Mouse (Mus musculus) CH12.LX (cell line): Measurements from ENCODE around the gene Gm43951.

Experiments used
- BHLHE40 ChIP-seq: IDR thresholded peaks from 2 replicates; pipeline ENCODE4 v1.6.1; 2011; ENCODE audit warnings: mild to moderate bottlenecking, low read depth, low read length, improper control_type of control experiment
- CTCF ChIP-seq, 2 experiments: IDR thresholded peaks in 1 of 2; conservative IDR thresholded peaks in 1 of 2; 2 replicates each; pipeline ENCODE4 v1.5.1; 2011 to 2012; ENCODE audit warnings: low read depth in 2 of 2, low read length in 2 of 2, improper control_type of control experiment in 1 of 2, inconsistent platforms in 1 of 2, mild to moderate bottlenecking in 1 of 2, moderate library complexity in 1 of 2
- EP300 ChIP-seq: IDR thresholded peaks from 2 replicates; pipeline ENCODE4 v1.6.1; 2011; ENCODE audit warnings: low read length, improper control_type of control experiment
- ETS1 ChIP-seq: conservative IDR thresholded peaks from 2 replicates; pipeline ENCODE4 v1.6.1; 2012; ENCODE audit warnings: low read depth, mild to moderate bottlenecking, inconsistent platforms, low read length, improper control_type of control experiment, moderate library complexity
- NRF1 ChIP-seq: IDR thresholded peaks from 2 replicates; pipeline ENCODE4 v1.6.1; 2014; ENCODE audit warnings: low read depth, mild to moderate bottlenecking, inconsistent platforms, low read length, improper control_type of control experiment, moderate library complexity
- POLR2A ChIP-seq: IDR thresholded peaks from 2 replicates; pipeline ENCODE4 v1.6.1; 2011; ENCODE audit warnings: low read depth, mild to moderate bottlenecking, improper control_type of control experiment, low read length

DNA sequence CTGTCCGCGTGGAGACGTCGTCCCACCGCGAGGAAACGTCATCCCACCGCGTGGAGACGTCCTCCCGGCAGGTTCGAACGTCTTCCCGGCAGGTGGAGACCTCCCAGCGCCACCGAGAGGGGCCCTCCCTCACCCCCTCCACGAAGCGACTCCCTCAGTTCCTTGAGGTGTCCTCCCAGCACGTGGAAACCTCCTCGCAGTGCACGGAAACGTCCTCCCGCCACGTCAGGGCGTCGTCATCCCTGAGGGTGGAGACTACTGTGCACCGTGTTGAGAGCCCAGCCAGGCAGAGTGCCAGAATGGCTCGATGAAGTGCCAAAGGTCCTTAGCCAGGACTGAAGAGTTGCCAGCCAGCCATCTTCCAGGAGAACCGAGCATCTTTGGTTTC lies 8.8 kb upstream of the Gm43951 start, which contains the start of gene Med31:
- TF ChIP-seq EP300: no peak
- no peak for TF ChIP-seq CTCF (conservative IDR thresholded peaks at IDR 0.05 in 1 of 2, IDR thresholded peaks at IDR 0.05 in 1 of 2; ENCODE audit: low read depth in 2 of 2, low read length in 2 of 2)
- TF ChIP-seq POLR2A: no peak
- no peak; the same call in 1 of the 2 replicates for TF ChIP-seq ETS1
- peak; percentile 65; the same call in 1 of the 2 replicates for TF ChIP-seq BHLHE40
- no peak for TF ChIP-seq NRF1
